Mouse (Mus musculus): ENCODE data around the gene Cdc14b. TPM values are rescaled to one million over a fixed set of nuclear protein-coding genes. Genes with fewer than 3 reads are reported as not detected.

The Cdc14b gene
- polyA plus RNA-seq, 1 experiment from 2014 or later = 1.5 TPM

- ATAC-seq = no peak
- Histone ChIP-seq H3K36me3 (ENCODE audit: control insufficient read depth, insufficient read depth, low read length) (no peaks in the 10 kb centered on the region), H3K4me2 (ENCODE audit: low read length) (no peak overlapping the region), H3K9me3 (replicated peaks; ENCODE audit: control insufficient read depth, low read length, poor library complexity, severe bottlenecking) (no peaks in the 10 kb centered on the region), H3K4me1 (ENCODE audit: control insufficient read depth, insufficient read depth, low read length) (no peaks in the 10 kb centered on the region), H3K27me3 (ENCODE audit: control insufficient read depth, insufficient read depth, low read depth, low read length) (no peaks in the 10 kb centered on the region), H3K9ac (ENCODE audit: low read depth, low read length) (no peak overlapping the region), H3K4me3 (ENCODE audit: low read depth, low read length) (no peak overlapping the region), H3K27ac (ENCODE audit: low read length) (no peak overlapping the region)
- 85% methylated on average over 3 of the region's 3 CpGs for WGBS
Observed at GRCm38 (mm10) chr13:64235777-64236176, 39.3 kb downstream of the Cdc14b start.

DNA sequence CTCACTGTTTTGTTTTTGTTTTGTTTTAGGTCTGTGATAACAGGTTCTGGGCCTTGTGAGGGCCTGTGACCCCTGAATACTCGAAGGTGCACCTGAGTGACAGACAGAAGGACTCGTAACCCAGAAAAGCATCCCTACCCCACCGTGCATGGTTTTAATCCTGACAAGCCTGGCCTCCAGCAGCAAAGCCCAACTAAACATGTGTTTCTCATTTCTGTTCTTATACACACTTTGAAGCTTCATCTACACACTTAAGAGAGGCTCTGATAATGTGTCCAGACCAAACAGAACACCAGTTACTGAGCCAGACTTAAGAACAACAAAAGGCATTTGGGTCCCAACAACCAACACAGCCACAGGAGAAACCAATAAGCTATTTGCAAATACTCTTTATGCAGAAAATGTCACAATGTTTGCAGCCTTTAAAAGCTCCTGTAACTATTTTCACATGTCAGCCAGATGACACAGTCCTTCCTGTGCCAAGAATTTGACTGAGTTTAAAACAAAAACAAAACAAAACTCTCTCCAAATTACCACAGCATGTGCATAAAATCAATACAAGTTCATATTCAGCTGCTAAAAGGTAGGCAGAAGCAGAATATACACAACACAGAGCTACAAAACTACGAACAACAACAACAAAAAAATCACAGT is 39.9 kb downstream of the Cdc14b start:
- no peak overlapping the region for H3K4me3 ChIP-seq (ENCODE audit: low read depth, low read length)
- H3K27ac ChIP-seq (ENCODE audit: low read length) = no peak overlapping the region
- no peaks in the 10 kb centered on the region for H3K9me3 ChIP-seq (replicated peaks; ENCODE audit: control insufficient read depth, low read length, poor library complexity, severe bottlenecking)
- no peak overlapping the region for H3K4me2 ChIP-seq (ENCODE audit: low read length)
- 77% methylated on average over 4 of the region's 4 CpGs for WGBS
- H3K36me3 ChIP-seq (ENCODE audit: control insufficient read depth, insufficient read depth, low read length) = no peaks in the 10 kb centered on the region
- H3K4me1 ChIP-seq (ENCODE audit: control insufficient read depth, insufficient read depth, low read length) = no peaks in the 10 kb centered on the region
- ATAC-seq = no peak
- H3K27me3 ChIP-seq (ENCODE audit: control insufficient read depth, insufficient read depth, low read depth, low read length) = no peaks in the 10 kb centered on the region
- no peak overlapping the region for H3K9ac ChIP-seq (ENCODE audit: low read depth, low read length)

- no peak for ATAC-seq
- Histone ChIP-seq H3K4me3 (ENCODE audit: low read depth, low read length) (no peak overlapping the region), H3K27me3 (ENCODE audit: control insufficient read depth, insufficient read depth, low read depth, low read length) (no peaks in the 10 kb centered on the region)
Observed at GRCm38 (mm10) chr13:64233139-64233538, 42.0 kb downstream of the Cdc14b start.

GRCm38 (mm10) chr13:64226725-64227124 is 48.4 kb downstream of the Cdc14b start:
- WGBS = 87% methylated on average over 4 of the region's 4 CpGs
- Histone ChIP-seq H3K27me3 (ENCODE audit: control insufficient read depth, insufficient read depth, low read depth, low read length) (no peaks in the 10 kb centered on the region), H3K9ac (ENCODE audit: low read depth, low read length) (no peak overlapping the region), H3K4me1 (ENCODE audit: control insufficient read depth, insufficient read depth, low read length) (no peaks in the 10 kb centered on the region), H3K4me3 (ENCODE audit: low read depth, low read length) (no peak overlapping the region), H3K9me3 (replicated peaks; ENCODE audit: control insufficient read depth, low read length, poor library complexity, severe bottlenecking) (no peaks in the 10 kb centered on the region), H3K4me2 (ENCODE audit: low read length) (no peak overlapping the region), H3K36me3 (ENCODE audit: control insufficient read depth, insufficient read depth, low read length) (no peaks in the 10 kb centered on the region), H3K27ac (ENCODE audit: low read length) (no peak overlapping the region)
- ATAC-seq = no peak

More at GRCm38 (mm10) chr13:64233139-64233538, 42.0 kb downstream of the Cdc14b start:
- no peaks in the 10 kb centered on the region for H3K36me3 ChIP-seq (ENCODE audit: control insufficient read depth, insufficient read depth, low read length)
- no peak overlapping the region for H3K4me2 ChIP-seq (ENCODE audit: low read length)
- WGBS = 85% methylated on average over 4 of the region's 4 CpGs
- no peaks in the 10 kb centered on the region for H3K4me1 ChIP-seq (ENCODE audit: control insufficient read depth, insufficient read depth, low read length)
- H3K9ac ChIP-seq (ENCODE audit: low read depth, low read length) = no peak overlapping the region
- H3K27ac ChIP-seq (ENCODE audit: low read length) = no peak overlapping the region
- no peaks in the 10 kb centered on the region for H3K9me3 ChIP-seq (replicated peaks; ENCODE audit: control insufficient read depth, low read length, poor library complexity, severe bottlenecking)

- Histone ChIP-seq H3K9me3 (replicated peaks; ENCODE audit: control insufficient read depth, low read length, poor library complexity, severe bottlenecking) (no peaks in the 10 kb centered on the region), H3K27ac (ENCODE audit: low read length) (no peak overlapping the region), H3K9ac (ENCODE audit: low read depth, low read length) (no peak overlapping the region), H3K36me3 (ENCODE audit: control insufficient read depth, insufficient read depth, low read length) (no peaks in the 10 kb centered on the region), H3K4me2 (ENCODE audit: low read length) (no peak overlapping the region), H3K27me3 (ENCODE audit: control insufficient read depth, insufficient read depth, low read depth, low read length) (no peaks in the 10 kb centered on the region), H3K4me3 (ENCODE audit: low read depth, low read length) (no peak overlapping the region), H3K4me1 (ENCODE audit: control insufficient read depth, insufficient read depth, low read length) (no peaks in the 10 kb centered on the region)
- 85% methylated on average over 3 of the region's 3 CpGs for WGBS
- no peak for ATAC-seq
Observed at GRCm38 (mm10) chr13:64225738-64226137, 49.4 kb downstream of the Cdc14b start.

- Histone ChIP-seq H3K4me2 (ENCODE audit: low read length) (no peak overlapping the region), H3K27me3 (ENCODE audit: control insufficient read depth, insufficient read depth, low read depth, low read length) (no peaks in the 10 kb centered on the region), H3K4me3 (ENCODE audit: low read depth, low read length) (no peak overlapping the region), H3K4me1 (ENCODE audit: control insufficient read depth, insufficient read depth, low read length) (no peaks in the 10 kb centered on the region), H3K36me3 (ENCODE audit: control insufficient read depth, insufficient read depth, low read length) (no peaks in the 10 kb centered on the region), H3K27ac (ENCODE audit: low read length) (no peak overlapping the region), H3K9ac (ENCODE audit: low read depth, low read length) (no peak overlapping the region), H3K9me3 (replicated peaks; ENCODE audit: control insufficient read depth, low read length, poor library complexity, severe bottlenecking) (no peaks in the 10 kb centered on the region)
- WGBS = 97% methylated on average over 5 of the region's 5 CpGs
- no peak for ATAC-seq
Observed at GRCm38 (mm10) chr13:64214891-64215290, 60.2 kb downstream of the Cdc14b start.

DNA sequence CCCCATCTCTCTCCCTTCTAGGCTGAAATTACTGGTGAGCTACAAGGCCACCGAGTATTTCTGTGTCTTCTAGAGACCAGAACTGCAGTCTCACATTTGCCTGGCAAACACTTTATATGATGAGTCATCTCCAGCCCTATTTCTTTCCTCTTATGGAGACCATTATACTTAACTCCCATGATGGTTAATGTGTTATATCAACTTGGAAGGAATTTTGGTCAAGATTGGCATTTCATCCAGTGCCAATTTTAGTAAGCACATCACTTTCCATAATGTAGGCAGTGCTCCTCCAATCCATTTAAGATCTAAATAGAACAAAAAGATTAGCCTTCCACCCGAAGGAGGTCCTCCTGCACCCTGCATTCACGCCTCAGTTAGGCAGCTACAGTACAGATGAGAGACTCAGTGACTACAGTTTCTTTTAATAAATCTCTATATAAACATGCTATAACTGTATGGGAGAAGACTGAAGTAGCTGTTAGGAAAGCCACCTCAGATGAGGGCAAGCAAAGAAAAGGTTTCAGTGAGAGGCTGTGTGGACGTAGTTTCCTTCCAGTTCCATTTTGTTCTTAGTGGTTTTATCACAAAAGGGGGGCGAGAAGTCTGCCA is 63.0 kb downstream of the Cdc14b start:
- Histone ChIP-seq H3K4me3 (ENCODE audit: low read depth, low read length) (no peak overlapping the region), H3K4me1 (ENCODE audit: control insufficient read depth, insufficient read depth, low read length) (no peaks in the 10 kb centered on the region), H3K9ac (ENCODE audit: low read depth, low read length) (no peak overlapping the region), H3K27ac (ENCODE audit: low read length) (no peak overlapping the region), H3K36me3 (ENCODE audit: control insufficient read depth, insufficient read depth, low read length) (no peaks in the 10 kb centered on the region), H3K4me2 (ENCODE audit: low read length) (no peak overlapping the region), H3K27me3 (ENCODE audit: control insufficient read depth, insufficient read depth, low read depth, low read length) (no peaks in the 10 kb centered on the region), H3K9me3 (replicated peaks; ENCODE audit: control insufficient read depth, low read length, poor library complexity, severe bottlenecking) (no peaks in the 10 kb centered on the region)
- WGBS = 87% methylated on average over 5 of the region's 5 CpGs
- no peak for ATAC-seq

DNA sequence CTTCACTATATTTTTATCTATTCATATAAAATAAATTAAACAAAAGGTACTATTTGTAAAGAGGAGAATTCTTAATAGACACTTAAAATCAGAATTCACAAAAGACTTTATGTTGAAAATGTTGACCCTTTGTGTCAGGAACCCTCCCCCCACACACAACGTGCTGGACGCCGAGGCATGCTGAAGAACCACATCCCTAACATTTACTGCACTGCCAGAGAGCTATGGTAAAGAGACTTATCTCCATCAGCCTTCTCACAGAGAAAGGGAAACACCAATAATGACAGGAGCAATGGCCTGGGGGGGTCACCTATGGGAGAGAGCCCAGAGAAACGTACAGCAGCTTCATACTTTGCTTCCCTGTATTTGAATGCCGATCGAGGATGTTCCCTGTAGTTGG is 66.9 kb downstream of the Cdc14b start:
- H3K36me3 ChIP-seq (ENCODE audit: control insufficient read depth, insufficient read depth, low read length) = no peaks in the 10 kb centered on the region
- no peaks in the 10 kb centered on the region for H3K9me3 ChIP-seq (replicated peaks; ENCODE audit: control insufficient read depth, low read length, poor library complexity, severe bottlenecking)
- WGBS = 90% methylated on average over 6 of the region's 6 CpGs
- no peak for ATAC-seq
- H3K4me2 ChIP-seq (ENCODE audit: low read length) = no peak overlapping the region
- no peak overlapping the region for H3K9ac ChIP-seq (ENCODE audit: low read depth, low read length)
- H3K4me1 ChIP-seq (ENCODE audit: control insufficient read depth, insufficient read depth, low read length) = no peaks in the 10 kb centered on the region
- H3K4me3 ChIP-seq (ENCODE audit: low read depth, low read length) = no peak overlapping the region
- no peaks in the 10 kb centered on the region for H3K27me3 ChIP-seq (ENCODE audit: control insufficient read depth, insufficient read depth, low read depth, low read length)
- H3K27ac ChIP-seq (ENCODE audit: low read length) = no peak overlapping the region

DNA sequence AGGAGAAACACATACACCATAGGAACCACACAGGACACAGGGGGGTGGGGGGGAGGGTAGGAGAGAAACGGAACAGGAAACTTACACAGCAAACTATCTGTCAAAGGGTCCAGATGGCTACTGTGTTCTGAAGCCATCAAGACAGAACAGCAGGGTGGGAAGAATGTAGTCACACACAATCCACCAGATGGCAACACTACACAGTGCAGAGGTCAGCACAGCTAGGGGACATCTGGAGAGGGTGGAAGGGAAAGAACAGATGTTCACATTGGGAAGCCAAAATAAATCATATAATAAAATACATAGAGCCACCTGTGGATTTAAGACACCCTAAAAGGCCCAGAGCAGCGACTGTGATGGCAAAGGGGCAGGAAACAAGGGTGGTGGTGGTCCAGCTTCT is 69.9 kb downstream of the Cdc14b start:
- no peaks in the 10 kb centered on the region for H3K27me3 ChIP-seq (ENCODE audit: control insufficient read depth, insufficient read depth, low read depth, low read length)
- WGBS = 61% methylated on average over 2 of the region's 2 CpGs
- no peak overlapping the region for H3K27ac ChIP-seq (ENCODE audit: low read length)
- H3K4me2 ChIP-seq (ENCODE audit: low read length) = no peak overlapping the region
- H3K9me3 ChIP-seq (replicated peaks; ENCODE audit: control insufficient read depth, low read length, poor library complexity, severe bottlenecking) = no peaks in the 10 kb centered on the region
- no peaks in the 10 kb centered on the region for H3K36me3 ChIP-seq (ENCODE audit: control insufficient read depth, insufficient read depth, low read length)
- H3K9ac ChIP-seq (ENCODE audit: low read depth, low read length) = no peak overlapping the region
- no peak overlapping the region for H3K4me3 ChIP-seq (ENCODE audit: low read depth, low read length)
- no peaks in the 10 kb centered on the region for H3K4me1 ChIP-seq (ENCODE audit: control insufficient read depth, insufficient read depth, low read length)
- ATAC-seq = no peak
